ENCODE assay signal across 27 mouse cellular contexts in genomic region chr11:32697695-32698094, GRCm38 (mm10). TPM values are rescaled to one million over a fixed set of nuclear protein-coding genes. Genes with fewer than 3 reads are reported as not detected.
A peak's percentile ranks its signal among the peaks of the same experiment; 100 is the strongest.
DNase-seq lines count a peak whose midpoint lies in the region; ATAC-seq and TF ChIP-seq lines count a peak whose summit lies in the region.
"Had no signal": no experiment of that assay in that cellular context is flagged by ENCODE, and none has a peak within 500 bp of the region (broad histone marks: within the 10 kb centered on the region; RNA-seq: fewer than 3 reads in every experiment).

No protein-coding gene starts in this region.

- H3K9me3 ChIP-seq in intestine, embryonic 15.5 days: no peaks in the 10 kb centered on the region
- H3K9me3 ChIP-seq: embryonic facial prominence, embryonic 12.5 days; G1E; hindbrain, embryonic 12.5 days; limb, embryonic 13.5 days; liver, embryonic 12.5 days; neural tube, embryonic 13.5 days had no signal

- ATAC-seq in CD4-positive, CD25-positive, alpha-beta regulatory T cell, adult 4 months: peak; percentile 62
- 0 out of 2 replicates have a peak, but pooled peaks have one; percentile 29 for ATAC-seq in megakaryocyte progenitor cell, adult 5-6 weeks (replicated peaks; ENCODE audit: poor library complexity)
- no peak for ATAC-seq in intestine, embryonic 15.5 days
- ATAC-seq: forebrain, embryonic 14.5 days; hindbrain, postnatal 0 days; liver, embryonic 12.5 days; midbrain, embryonic 16.5 days had no signal

- WGBS in intestine, embryonic 15.5 days: 63% methylated on average over 3 of the region's 3 CpGs

- DNase-seq in layer of hippocampus, adult 2 months (ENCODE audit: low spot score in 2 of 2): no peak
- DNase-seq in layer of hippocampus, postnatal 14 days (ENCODE audit: low spot score in 2 of 2): no peak
- no peak for DNase-seq in adrenal gland, postnatal 25 days
- DNase-seq: B cell, adult 2 months; cerebellum, adult 8-10 months; cerebellum, postnatal 25 days; heart, postnatal 36 days; kidney, adult 11 months; lung, adult 18-20 months; lung, postnatal 10 days had no signal

- H3K4me2 ChIP-seq in intestine, embryonic 15.5 days (replicated peaks): no peak overlapping the region
- H3K4me2 ChIP-seq: embryonic facial prominence, embryonic 12.5 days; heart, embryonic 11.5 days; hindbrain, embryonic 12.5 days; limb, embryonic 13.5 days; midbrain, embryonic 11.5 days; neural tube, embryonic 13.5 days had no signal

- H3K27me3 ChIP-seq in intestine, embryonic 15.5 days (replicated peaks): no peaks in the 10 kb centered on the region
- H3K27me3 ChIP-seq: embryonic facial prominence, embryonic 12.5 days; hindbrain, embryonic 12.5 days; limb, embryonic 13.5 days; liver, embryonic 12.5 days; neural tube, embryonic 13.5 days had no signal

- peak overlapping the region; percentile 51; the same call in 1 of the 2 replicates for H3K27ac ChIP-seq in layer of hippocampus, adult 2 months
- H3K27ac ChIP-seq in brown adipose tissue, adult 24 weeks (replicated peaks; ENCODE audit: low read depth, low read length): 0 out of 2 replicates have a peak overlapping the region, but pooled peaks have one; percentile 9
- no peak overlapping the region for H3K27ac ChIP-seq in intestine, embryonic 15.5 days
- H3K27ac ChIP-seq: embryonic facial prominence, embryonic 12.5 days; hindbrain, embryonic 12.5 days; hindbrain, postnatal 0 days; kidney, postnatal 0 days; limb, embryonic 13.5 days; liver, embryonic 12.5 days; macrophage; neural tube, embryonic 13.5 days had no signal

- H3K36me3 ChIP-seq in intestine, embryonic 15.5 days: no peaks in the 10 kb centered on the region
- H3K36me3 ChIP-seq: embryonic facial prominence, embryonic 12.5 days; hindbrain, embryonic 12.5 days; limb, embryonic 13.5 days; liver, embryonic 12.5 days; neural tube, embryonic 13.5 days had no signal

- H3K4me1 ChIP-seq in brown adipose tissue, adult 24 weeks (ENCODE audit: control insufficient read depth, insufficient read depth, insufficient read length, low read length): peaks cover 24% of the 10 kb centered on the region
- peaks cover 9% of the 10 kb centered on the region for H3K4me1 ChIP-seq in intestine, embryonic 15.5 days (replicated peaks)

- H3K9ac ChIP-seq in intestine, embryonic 15.5 days: no peak overlapping the region
- H3K9ac ChIP-seq: embryonic facial prominence, embryonic 12.5 days; hindbrain, embryonic 12.5 days; limb, embryonic 13.5 days; liver, embryonic 12.5 days; neural tube, embryonic 13.5 days had no signal

- no peak overlapping the region for H3K4me3 ChIP-seq in layer of hippocampus, adult 2 months
- H3K4me3 ChIP-seq in brown adipose tissue, adult 24 weeks (ENCODE audit: insufficient read depth, low read depth, low read length): no peak overlapping the region
- H3K4me3 ChIP-seq in intestine, embryonic 15.5 days (replicated peaks): no peak overlapping the region
- H3K4me3 ChIP-seq: embryonic facial prominence, embryonic 12.5 days; hindbrain, embryonic 12.5 days; limb, embryonic 13.5 days; liver, embryonic 12.5 days; neural tube, embryonic 13.5 days had no signal

- TF ChIP-seq CTCF in layer of hippocampus, adult 2 months (conservative IDR thresholded peaks at IDR 0.05): no peak

RNA-seq across cellular contexts. Expression of gene Fbxw11, which starts 55.2 kb away (rescaled TPM):
- 100 to 1,000 TPM; 146 to 157 TPM for total RNA-seq in layer of hippocampus, adult 2 months (2021)
- total RNA-seq in layer of hippocampus, postnatal 14 days (2021): 100 to 1,000 TPM; 130 to 137 TPM
- polyA plus RNA-seq in CD4-positive, CD25-positive, alpha-beta regulatory T cell, adult 4 months (2017; shearing (Covaris generic)): 10 to 100 TPM; 20.0 to 20.6 TPM
- 26.5 and 27.8 TPM in 2 replicates for polyA plus RNA-seq in brown adipose tissue, adult 24 weeks (2012; ENCODE audit: insufficient read depth, insufficient read length, missing spikeins)
- 35.5 and 44.0 TPM in 2 replicates for total RNA-seq in megakaryocyte progenitor cell, adult 5-6 weeks (2015)
- total RNA-seq in megakaryocyte progenitor cell, adult 5-6 weeks (2017): 62.3 and 72.8 TPM in 2 replicates
- total RNA-seq in adrenal gland, postnatal 25 days (2021): 87.7 and 113 TPM in 2 replicates
- polyA plus RNA-seq in intestine, embryonic 15.5 days (2015; fragmentation: Nextera tagmentation; extraction: Ambion mirVana): 59.8 and 65.7 TPM in 2 replicates
